Mouse (Mus musculus): ENCODE results near the gene Vwf.

Vwf gene

GRCm38 (mm10) chr6:125548406-125548805, 1.8 kb downstream of the Vwf start:
- DNase-seq, result no peak

GRCm38 (mm10) chr6:125550172-125550571, 3.6 kb downstream of the Vwf start:
- DNase-seq, result no peak

GRCm38 (mm10) chr6:125552760-125553159, 6.2 kb downstream of the Vwf start:
- DNase-seq, result no peak

GRCm38 (mm10) chr6:125553551-125553950, 7.0 kb downstream of the Vwf start:
- DNase-seq, result no peak

GRCm38 (mm10) chr6:125558831-125559230, 12.3 kb downstream of the Vwf start:
- DNase-seq, result no peak

- DNase-seq, result no peak
Observed at GRCm38 (mm10) chr6:125561031-125561430, 14.5 kb downstream of the Vwf start.

- peak; percentile 26 for DNase-seq
Observed at GRCm38 (mm10) chr6:125561521-125561920, 14.9 kb downstream of the Vwf start.

- DNase-seq, result no peak
Observed at GRCm38 (mm10) chr6:125564812-125565281, 18.3 kb downstream of the Vwf start.

GRCm38 (mm10) chr6:125565326-125565725, 18.8 kb downstream of the Vwf start:
- no peak for DNase-seq

GRCm38 (mm10) chr6:125566656-125567055, 20.1 kb downstream of the Vwf start:
- DNase-seq, result no peak

- DNase-seq, result no peak
Observed at GRCm38 (mm10) chr6:125568381-125568780, 21.8 kb downstream of the Vwf start.

GRCm38 (mm10) chr6:125572291-125573188, 26.0 kb downstream of the Vwf start:
- peak; percentile 67 for DNase-seq

GRCm38 (mm10) chr6:125573189-125573928, 26.8 kb downstream of the Vwf start:
- DNase-seq, result peak; percentile 55

- DNase-seq, result no peak
Observed at GRCm38 (mm10) chr6:125575080-125575479, 28.5 kb downstream of the Vwf start.

- DNase-seq, result no peak
Observed at GRCm38 (mm10) chr6:125577301-125577700, 30.7 kb downstream of the Vwf start.

- no peak for DNase-seq
Observed at GRCm38 (mm10) chr6:125577882-125578646, 31.5 kb downstream of the Vwf start.

- DNase-seq, result no peak
Observed at GRCm38 (mm10) chr6:125578647-125579011, 32.1 kb downstream of the Vwf start.

GRCm38 (mm10) chr6:125579864-125580263, 33.3 kb downstream of the Vwf start:
- no peak for DNase-seq

GRCm38 (mm10) chr6:125583666-125584065, 37.1 kb downstream of the Vwf start:
- DNase-seq, result no peak

GRCm38 (mm10) chr6:125584266-125584665, 37.7 kb downstream of the Vwf start:
- no peak for DNase-seq

- DNase-seq, result no peak
Observed at GRCm38 (mm10) chr6:125585579-125585978, 39.0 kb downstream of the Vwf start.

GRCm38 (mm10) chr6:125586042-125586566, 39.5 kb downstream of the Vwf start:
- no peak for DNase-seq

- no peak for DNase-seq
Observed at GRCm38 (mm10) chr6:125588241-125588640, 41.7 kb downstream of the Vwf start.
